8 mouse cellular contexts compared by ENCODE assay signal in genomic region chr11:114795848-114796322, GRCm38 (mm10). TPM values are rescaled to one million over a fixed set of nuclear protein-coding genes. Genes with fewer than 3 reads are reported as not detected.
DNase-seq lines count a peak whose midpoint lies in the region; ATAC-seq lines count a peak whose summit lies in the region.

Gene Btbd17 (minus strand): TSS chr11:114795945.

- peaks cover 15% of the 10 kb centered on the region for H3K4me1 ChIP-seq in embryonic facial prominence, embryonic 11.5 days (ENCODE audit: control insufficient read depth, insufficient read depth, low read length)
- peaks cover 16% of the 10 kb centered on the region for H3K4me1 ChIP-seq in intestine, embryonic 16.5 days (ENCODE audit: control insufficient read depth, insufficient read depth, low read length)

- H3K27me3 ChIP-seq in embryonic facial prominence, embryonic 11.5 days (ENCODE audit: control insufficient read depth, insufficient read depth, low read length) = peaks cover 32% of the 10 kb centered on the region
- H3K27me3 ChIP-seq in intestine, embryonic 16.5 days (replicated peaks; ENCODE audit: control insufficient read depth, insufficient read depth, low read length) = peaks cover 30% of the 10 kb centered on the region

- DNase-seq in right cerebral cortex, adult 18-20 months = peak; percentile 48
- no peak for DNase-seq in right cerebral cortex, postnatal 25 days
- DNase-seq in embryonic facial prominence, embryonic 11.5 days (ENCODE audit: low spot score) = peak; percentile 68
- peak; percentile 82 for DNase-seq in mesoderm, embryonic 11.5 days (ENCODE audit: low read depth, low spot score)
- DNase-seq in urinary bladder, postnatal 4 days (ENCODE audit: low spot score in 2 of 2) = no peak
- no peak for DNase-seq in adipocyte (ENCODE audit: low spot score)
- DNase-seq in ovary, postnatal 10 days (ENCODE audit: low spot score) = no peak

- peak within 1 kb of the TSS; percentile 62 for H3K4me2 ChIP-seq in embryonic facial prominence, embryonic 11.5 days (ENCODE audit: low read depth, low read length)
- peak within 1 kb of the TSS; percentile 69 for H3K4me2 ChIP-seq in intestine, embryonic 16.5 days (ENCODE audit: low read depth, low read length)

- peak within 1 kb of the TSS; percentile 37 for H3K9ac ChIP-seq in embryonic facial prominence, embryonic 11.5 days (replicated peaks; ENCODE audit: low read length)
- H3K9ac ChIP-seq in intestine, embryonic 16.5 days (ENCODE audit: low read depth, low read length) = peak within 1 kb of the TSS; percentile 50

- peak; percentile 80 for ATAC-seq in embryonic facial prominence, embryonic 11.5 days (replicated peaks; ENCODE audit: insufficient number of reproducible peaks, low FRiP score, low TSS enrichment, low read depth)
- peak; percentile 41; the same call in 1 of the 2 replicates for ATAC-seq in intestine, embryonic 16.5 days

- H3K9me3 ChIP-seq in embryonic facial prominence, embryonic 11.5 days (replicated peaks; ENCODE audit: control insufficient read depth, low read length) = no peaks in the 10 kb centered on the region
- H3K9me3 ChIP-seq in intestine, embryonic 16.5 days (ENCODE audit: control insufficient read depth, low read length) = no peaks in the 10 kb centered on the region

- WGBS in embryonic facial prominence, embryonic 11.5 days = 4% methylated on average over 4 of the region's 4 CpGs
- 11% methylated on average over 4 of the region's 4 CpGs for WGBS in intestine, embryonic 16.5 days

- H3K27ac ChIP-seq in embryonic facial prominence, embryonic 11.5 days (replicated peaks; ENCODE audit: low read depth, low read length) = peak within 1 kb of the TSS; percentile 80
- peak within 1 kb of the TSS; percentile 28; the same call in 1 of the 2 replicates for H3K27ac ChIP-seq in intestine, embryonic 16.5 days (ENCODE audit: low read length)

- no peaks in the 10 kb centered on the region for H3K36me3 ChIP-seq in embryonic facial prominence, embryonic 11.5 days (replicated peaks; ENCODE audit: control insufficient read depth, insufficient read depth, low read depth, low read length)
- H3K36me3 ChIP-seq in intestine, embryonic 16.5 days (ENCODE audit: control insufficient read depth, insufficient read depth, low read length) = no peaks in the 10 kb centered on the region

- peak within 1 kb of the TSS; percentile 33 for H3K4me3 ChIP-seq in embryonic facial prominence, embryonic 11.5 days (ENCODE audit: low read depth, low read length)
- H3K4me3 ChIP-seq in intestine, embryonic 16.5 days (ENCODE audit: low read length) = peak within 1 kb of the TSS; percentile 49

RNA-seq across cellular contexts. Expression of gene Btbd17, which starts in this region (rescaled TPM):
- polyA plus RNA-seq in embryonic facial prominence, embryonic 11.5 days (2014; fragmentation: Nextera tagmentation; extraction: Ambion mirVana) = 9.5 and 9.8 TPM in 2 replicates
- polyA plus RNA-seq in intestine, embryonic 16.5 days (2015; fragmentation: Nextera tagmentation; extraction: Ambion mirVana) = 0.71 and 0.87 TPM in 2 replicates

Comparison
In these comparisons a context has a peak if more than half of its experiments do, and no peak if none do; other contexts are left out.
1. DNase-seq: peak in right cerebral cortex, adult 18-20 months (single experiment), embryonic facial prominence, embryonic 11.5 days (single experiment) and mesoderm, embryonic 11.5 days (single experiment); none in right cerebral cortex, postnatal 25 days (single experiment), urinary bladder, postnatal 4 days (0 of 2), adipocyte (single experiment) and ovary, postnatal 10 days (single experiment).
2. Peak in ATAC-seq, H3K4me3 ChIP-seq, H3K27ac ChIP-seq, H3K9ac ChIP-seq and H3K4me2 ChIP-seq in intestine, embryonic 16.5 days; RNA of the gene not detected or under 1 TPM.